Comparison of ENCODE assay signal across 8 mouse cellular contexts in genomic region chr4:156236651-156237447, GRCm38 (mm10). TPM values are rescaled to one million over a fixed set of nuclear protein-coding genes. Genes with fewer than 3 reads are reported as not detected.
DNase-seq lines count a peak whose midpoint lies in the region; ATAC-seq and TF ChIP-seq lines count a peak whose summit lies in the region.

No protein-coding gene starts in this region.

- peak overlapping the region; percentile 92 for H3K4me2 ChIP-seq in kidney, embryonic 15.5 days
- peak overlapping the region; percentile 50 for H3K4me2 ChIP-seq in hindbrain, embryonic 11.5 days (replicated peaks; ENCODE audit: low read depth, low read length)

- no peak for ATAC-seq in kidney, embryonic 15.5 days (replicated peaks; ENCODE audit: low FRiP score)
- ATAC-seq in hindbrain, embryonic 11.5 days (ENCODE audit: low FRiP score), result no peak
- 0 out of 2 replicates have a peak, but pooled peaks have one; percentile 20 for ATAC-seq in megakaryocyte-erythroid progenitor cell, adult 5-6 weeks (replicated peaks; ENCODE audit: low FRiP score, low TSS enrichment, poor library complexity, severe bottlenecking)

- peaks cover 29% of the 10 kb centered on the region for H3K4me1 ChIP-seq in kidney, embryonic 15.5 days
- H3K4me1 ChIP-seq in bone marrow, adult 2 months (ENCODE audit: control insufficient read depth, insufficient read depth, low read length), result peaks cover 2% of the 10 kb centered on the region
- H3K4me1 ChIP-seq in hindbrain, embryonic 11.5 days (replicated peaks; ENCODE audit: control insufficient read depth, insufficient read depth, low read length), result 0 out of 2 replicates have a peak, but pooled peaks cover 3% of the 10 kb centered on the region

- H3K4me3 ChIP-seq in kidney, embryonic 15.5 days (replicated peaks), result peak overlapping the region; percentile 97
- peak overlapping the region; percentile 3 for H3K4me3 ChIP-seq in bone marrow, adult 2 months (replicated peaks; ENCODE audit: control insufficient read depth, low read depth, low read length)
- peak overlapping the region; percentile 94 for H3K4me3 ChIP-seq in hindbrain, embryonic 11.5 days (ENCODE audit: low read depth, low read length)

- H3K9me3 ChIP-seq in kidney, embryonic 15.5 days (replicated peaks), result no peaks in the 10 kb centered on the region
- no peaks in the 10 kb centered on the region for H3K9me3 ChIP-seq in hindbrain, embryonic 11.5 days (ENCODE audit: control insufficient read depth, low read length)

- no peak for TF ChIP-seq CTCF in bone marrow, adult 2 months (IDR thresholded peaks at IDR 0.05; ENCODE audit: control insufficient read depth, insufficient read depth, low read length)

- peaks cover 62% of the 10 kb centered on the region for H3K36me3 ChIP-seq in kidney, embryonic 15.5 days
- peaks cover 6% of the 10 kb centered on the region for H3K36me3 ChIP-seq in hindbrain, embryonic 11.5 days (ENCODE audit: control insufficient read depth, insufficient read depth, low read length)

- no peak for DNase-seq in kidney, postnatal 25 days
- DNase-seq in hindbrain, embryonic 11.5 days (ENCODE audit: low spot score), result peak; percentile 45
- DNase-seq in right cerebral cortex, adult 18-20 months, result no peak
- no peak for DNase-seq in urinary bladder, postnatal 10 days (ENCODE audit: low spot score)
- DNase-seq in kidney, adult 9 months, result no peak

- peak overlapping the region; percentile 88 for H3K9ac ChIP-seq in kidney, embryonic 15.5 days
- H3K9ac ChIP-seq in hindbrain, embryonic 11.5 days (ENCODE audit: low read depth, low read length), result peak overlapping the region; percentile 77

- peak; percentile 22; the same call in 1 of the 2 replicates for TF ChIP-seq POLR2A in bone marrow, adult 2 months (IDR thresholded peaks at IDR 0.05; ENCODE audit: borderline replicate concordance, control insufficient read depth, low read depth, low read length)

- WGBS in kidney, embryonic 15.5 days, result 24% methylated on average over 58 of the region's 60 CpGs
- 29% methylated on average over 57 of the region's 60 CpGs for WGBS in bone marrow, adult 2 months
- WGBS in hindbrain, embryonic 11.5 days, result 20% methylated on average over 50 of the region's 60 CpGs

- peak overlapping the region; percentile 98 for H3K27ac ChIP-seq in kidney, embryonic 15.5 days
- H3K27ac ChIP-seq in bone marrow, adult 2 months (ENCODE audit: control insufficient read depth, insufficient read depth, low read depth, low read length, poor library complexity), result peak overlapping the region; percentile 47; the same call in 1 of the 2 replicates
- peak overlapping the region; percentile 88 for H3K27ac ChIP-seq in hindbrain, embryonic 11.5 days (ENCODE audit: low read depth, low read length)

- no peaks in the 10 kb centered on the region for H3K27me3 ChIP-seq in kidney, embryonic 15.5 days
- H3K27me3 ChIP-seq in hindbrain, embryonic 11.5 days (ENCODE audit: control insufficient read depth, insufficient read depth, low read length), result no peaks in the 10 kb centered on the region

RNA-seq across cellular contexts. Expression of gene Noc2l, which starts 1.0 kb away (rescaled TPM):
- 85.8 and 90.3 TPM in 2 replicates for polyA plus RNA-seq in kidney, embryonic 15.5 days (2015; fragmentation: Nextera tagmentation; extraction: Ambion mirVana)
- polyA plus RNA-seq in bone marrow, adult 2 months (2011; ENCODE audit: insufficient read depth, insufficient read length, low replicate concordance, missing spikeins), result 42.7 and 68.9 TPM in 2 replicates
- polyA plus RNA-seq in hindbrain, embryonic 11.5 days (2014; fragmentation: Nextera tagmentation; extraction: Ambion mirVana), result 78.0 and 78.6 TPM in 2 replicates
- 160 TPM in 2 replicates for total RNA-seq in megakaryocyte-erythroid progenitor cell, adult 5-6 weeks (2014; fragmentation: Nextera tagmentation)
- total RNA-seq in megakaryocyte-erythroid progenitor cell, adult 5-6 weeks (2017), result 148 and 207 TPM in 2 replicates

RNA-seq across cellular contexts. Expression of gene Plekhn1, which starts 2.2 kb away (rescaled TPM):
- polyA plus RNA-seq in kidney, embryonic 15.5 days (2015; fragmentation: Nextera tagmentation; extraction: Ambion mirVana), result 19.1 and 21.4 TPM in 2 replicates
- 15.7 and 42.5 TPM in 2 replicates for polyA plus RNA-seq in bone marrow, adult 2 months (2011; ENCODE audit: insufficient read depth, insufficient read length, low replicate concordance, missing spikeins)
- polyA plus RNA-seq in hindbrain, embryonic 11.5 days (2014; fragmentation: Nextera tagmentation; extraction: Ambion mirVana), result 17.0 and 17.8 TPM in 2 replicates
- total RNA-seq in megakaryocyte-erythroid progenitor cell, adult 5-6 weeks (2014; fragmentation: Nextera tagmentation), result 16.9 and 31.4 TPM in 2 replicates
- 8.7 and 11.7 TPM in 2 replicates for total RNA-seq in megakaryocyte-erythroid progenitor cell, adult 5-6 weeks (2017)

RNA-seq across cellular contexts. Expression of gene Samd11, which starts 18.6 kb away (rescaled TPM):
- polyA plus RNA-seq in kidney, embryonic 15.5 days (2015; fragmentation: Nextera tagmentation; extraction: Ambion mirVana), result 0.50 and 1.2 TPM in 2 replicates
- 56.6 and 90.7 TPM in 2 replicates for polyA plus RNA-seq in bone marrow, adult 2 months (2011; ENCODE audit: insufficient read depth, insufficient read length, low replicate concordance, missing spikeins)
- polyA plus RNA-seq in hindbrain, embryonic 11.5 days (2014; fragmentation: Nextera tagmentation; extraction: Ambion mirVana), result 1.8 and 3.1 TPM in 2 replicates
- 0.47 and 0.72 TPM in 2 replicates for total RNA-seq in megakaryocyte-erythroid progenitor cell, adult 5-6 weeks (2014; fragmentation: Nextera tagmentation)
- 0.23 and 0.70 TPM in 2 replicates for total RNA-seq in megakaryocyte-erythroid progenitor cell, adult 5-6 weeks (2017)

RNA-seq across cellular contexts. Expression of gene Perm1, which starts 21.2 kb away (rescaled TPM):
- 0.84 and 1.0 TPM in 2 replicates for polyA plus RNA-seq in kidney, embryonic 15.5 days (2015; fragmentation: Nextera tagmentation; extraction: Ambion mirVana)
- polyA plus RNA-seq in bone marrow, adult 2 months (2011; ENCODE audit: insufficient read depth, insufficient read length, low replicate concordance, missing spikeins), result 0.99 and 1.8 TPM in 2 replicates
- polyA plus RNA-seq in hindbrain, embryonic 11.5 days (2014; fragmentation: Nextera tagmentation; extraction: Ambion mirVana), result 1.1 and 1.4 TPM in 2 replicates
- not detected in 2 replicates for total RNA-seq in megakaryocyte-erythroid progenitor cell, adult 5-6 weeks (2014; fragmentation: Nextera tagmentation)
- total RNA-seq in megakaryocyte-erythroid progenitor cell, adult 5-6 weeks (2017), result not detected in 2 replicates

RNA-seq across cellular contexts. Expression of gene AW011738, which starts 33.7 kb away (rescaled TPM):
- 7.6 and 7.8 TPM in 2 replicates for polyA plus RNA-seq in kidney, embryonic 15.5 days (2015; fragmentation: Nextera tagmentation; extraction: Ambion mirVana)
- 8.2 and 9.5 TPM in 2 replicates for polyA plus RNA-seq in bone marrow, adult 2 months (2011; ENCODE audit: insufficient read depth, insufficient read length, low replicate concordance, missing spikeins)
- 2.0 and 3.1 TPM in 2 replicates for polyA plus RNA-seq in hindbrain, embryonic 11.5 days (2014; fragmentation: Nextera tagmentation; extraction: Ambion mirVana)
- 0.55 TPM in 1 of 2 replicates, not detected in the other for total RNA-seq in megakaryocyte-erythroid progenitor cell, adult 5-6 weeks (2014; fragmentation: Nextera tagmentation)
- total RNA-seq in megakaryocyte-erythroid progenitor cell, adult 5-6 weeks (2017), result 0.38 and 1.2 TPM in 2 replicates

Comparison
In these comparisons a context has a peak if more than half of its experiments do, and no peak if none do; other contexts are left out.
1. H3K27ac ChIP-seq: peak in every context shown above with its lines; median percentile 98 in kidney, embryonic 15.5 days; 88 in hindbrain, embryonic 11.5 days; 47 in bone marrow, adult 2 months.
2. H3K4me3 ChIP-seq: peak in every context shown above with its lines; median percentile 97 in kidney, embryonic 15.5 days; 94 in hindbrain, embryonic 11.5 days; 3 in bone marrow, adult 2 months.
3. RNA of gene Samd11, which starts 18.6 kb away (polyA plus RNA-seq): 56.6 to 90.7 TPM in bone marrow, adult 2 months; 1.8 to 3.1 TPM in hindbrain, embryonic 11.5 days and 0.50 to 1.2 TPM in kidney, embryonic 15.5 days; every median in the first group is over 10 times any median in the second.